Mouse (Mus musculus) brain, adult 10 weeks (tissue): ENCODE results near the gene Mfsd1. TPM values are rescaled to one million over a fixed set of nuclear protein-coding genes. Genes with fewer than 3 reads are reported as not detected.

ENCODE experiments used
- polyA plus RNA-seq: library from polyadenylated mRNA; stranded (reverse); fragments of 350-450 nt; fragmentation: Illumina TruSeq; extraction: RNeasy Lipid Tissue Mini Kit (QIAGEN cat#74804); gene quantifications from one replicate; pipeline ENCODE4 v1.2.3, GENCODE M21; 2015; ENCODE audit warnings: low read depth, low replicate concordance

Mfsd1 gene
- polyA plus RNA-seq: 26.9 TPM

GRCm38 (mm10) chr3:67582273-67583124, at the start of gene Mfsd1:
Mfsd1 (plus strand) TSS chr3:67582741.

Other genes starting within 250 kb of the Mfsd1 start
- gene Mlf1, start 208.6 kb upstream of the Mfsd1 start, polyA plus RNA-seq: 4.3 TPM
- gene Gm17402, start 207.6 kb upstream of the Mfsd1 start, polyA plus RNA-seq: not detected
- 41.9 TPM for gene Gfm1, start 152.6 kb upstream of the Mfsd1 start, polyA plus RNA-seq
- gene Lxn, start 118.8 kb upstream of the Mfsd1 start, polyA plus RNA-seq: 66.5 TPM
- gene Rarres1, start 67.2 kb upstream of the Mfsd1 start, polyA plus RNA-seq: 1.1 TPM